Mouse (Mus musculus): ENCODE data around the gene Ddn.
A peak's percentile ranks its signal among the peaks of the same experiment; 100 is the strongest.

Ddn gene

DNA sequence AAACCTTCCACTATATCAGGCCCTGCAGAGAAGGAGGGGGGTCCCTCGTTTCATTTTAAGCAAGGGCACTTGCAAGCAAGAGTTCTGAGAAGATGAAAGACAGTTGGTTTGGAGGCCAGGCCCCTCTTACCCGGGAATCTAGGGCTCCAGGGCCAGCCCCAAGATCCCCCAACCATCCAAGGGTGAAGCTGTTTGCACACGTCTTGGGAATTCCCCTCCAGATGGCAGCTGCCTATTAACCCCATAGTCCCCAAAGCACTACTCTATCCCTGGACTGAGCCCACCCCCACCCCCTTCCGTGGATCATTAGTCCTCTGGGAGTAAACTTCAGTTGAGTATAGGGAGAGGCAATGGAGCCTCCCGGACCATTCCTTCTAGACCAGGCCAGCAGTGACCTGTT, 33.8 kb downstream of the Ddn start:
- DNase-seq (ENCODE audit: low spot score in 2 of 2): no peak

DNA sequence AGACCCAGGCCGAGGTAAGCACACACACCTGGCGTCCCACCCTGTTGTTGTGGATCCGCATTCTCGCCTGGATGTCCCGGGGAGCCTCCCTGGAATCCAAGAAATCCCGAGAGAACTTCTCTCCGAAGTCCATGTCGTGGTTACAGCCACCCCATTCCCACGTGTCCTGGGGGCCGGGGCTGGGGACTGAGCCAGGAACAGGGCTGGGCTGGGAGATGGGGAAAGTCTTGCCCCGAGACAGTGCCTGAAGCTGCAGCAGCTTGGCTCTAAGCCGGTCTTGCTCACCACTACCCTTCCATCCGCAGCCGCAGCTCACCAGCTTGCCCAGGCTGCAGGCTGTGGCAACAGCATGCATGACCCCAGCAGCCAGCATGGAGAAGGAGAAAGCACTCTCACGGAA, 35.2 kb downstream of the Ddn start:
- no peak for DNase-seq (ENCODE audit: low spot score in 2 of 2)

- DNase-seq (ENCODE audit: low spot score in 2 of 2): no peak
Observed at GRCm38 (mm10) chr15:98772511-98773211, 36.6 kb downstream of the Ddn start.

DNA sequence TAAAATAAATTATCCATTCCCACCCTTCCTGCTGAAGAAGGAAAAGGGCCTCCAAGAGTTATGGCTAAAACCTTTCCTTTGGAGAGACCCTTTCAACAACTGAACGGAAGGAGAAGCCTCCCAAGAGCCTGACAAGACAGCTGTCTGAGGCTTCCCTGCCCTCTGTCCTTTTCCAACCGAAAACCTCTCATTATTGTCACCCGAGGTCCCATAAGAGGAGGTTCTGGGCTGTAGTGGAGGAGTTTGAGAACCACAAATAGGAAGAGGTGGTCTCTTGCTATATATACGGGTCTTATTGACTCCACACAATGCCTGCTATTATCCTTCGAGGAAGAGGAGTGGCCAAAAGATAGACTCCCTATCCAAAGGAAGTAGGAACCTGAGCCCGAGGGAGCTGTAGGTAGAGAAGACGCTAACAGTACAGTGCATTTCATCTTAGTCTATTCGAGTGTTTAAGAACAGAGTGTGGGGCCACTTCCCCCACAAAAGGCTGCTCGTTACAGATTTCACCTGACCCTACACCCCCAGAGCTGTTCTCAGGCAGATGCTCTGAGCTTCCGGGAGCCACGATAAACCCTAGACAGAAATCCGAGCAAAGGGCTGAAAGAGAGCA, 37.4 kb downstream of the Ddn start:
- DNase-seq (ENCODE audit: low spot score in 2 of 2): no peak

DNA sequence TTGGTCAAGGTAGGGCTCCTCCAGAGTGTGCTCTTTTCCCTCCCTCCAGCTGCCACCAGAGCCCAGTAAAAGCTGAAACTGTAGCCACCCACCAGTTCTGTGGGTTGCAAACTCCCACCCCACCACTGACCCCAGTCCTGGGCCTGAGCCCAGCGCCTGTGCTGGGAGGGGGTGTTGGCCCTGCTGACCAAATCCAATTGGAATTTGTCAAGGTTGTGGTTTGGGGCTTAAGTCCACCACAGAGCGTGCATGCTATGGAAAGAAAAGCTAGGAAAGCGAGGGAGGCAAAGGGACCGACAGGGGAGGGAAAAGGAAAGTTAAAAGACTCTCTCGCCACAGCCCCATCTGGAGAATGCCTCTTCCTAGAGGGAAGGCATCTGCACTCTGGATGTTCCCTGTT, 41.0 kb downstream of the Ddn start:
- DNase-seq (ENCODE audit: low spot score in 2 of 2): no peak

GRCm38 (mm10) chr15:98765929-98766328, 43.4 kb downstream of the Ddn start:
- DNase-seq (ENCODE audit: low spot score in 2 of 2): no peak

- peak; percentile 93 to 98 for DNase-seq (ENCODE audit: low spot score in 2 of 2)
Observed at GRCm38 (mm10) chr15:98762670-98763529, 46.4 kb downstream of the Ddn start, which contains the start of gene Arf3. Arf3 (minus strand) TSS chr15:98763214.

- DNase-seq (ENCODE audit: low spot score in 2 of 2): peak; percentile 81 to 83
Observed at GRCm38 (mm10) chr15:98762201-98762621, 47.1 kb downstream of the Ddn start.

DNA sequence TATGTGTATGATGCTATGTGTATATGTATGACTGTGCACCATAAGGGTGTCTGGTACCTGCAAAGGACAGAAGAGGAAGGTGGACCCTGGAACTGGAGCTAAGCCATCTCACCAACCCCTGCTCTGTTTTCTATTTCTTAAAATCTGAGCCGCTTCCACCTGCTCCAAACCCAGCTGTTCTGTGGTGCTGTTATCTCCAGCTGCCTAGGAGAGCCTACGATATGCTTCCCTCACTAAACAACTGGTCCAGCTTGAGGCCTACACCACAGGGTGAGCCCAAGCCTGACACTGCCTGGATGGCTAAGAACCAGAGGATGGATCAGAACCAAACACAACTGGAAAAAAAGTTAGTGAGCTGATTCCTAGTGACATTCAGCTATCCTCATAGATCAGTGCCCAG, 55.2 kb downstream of the Ddn start:
- no peak for DNase-seq (ENCODE audit: low spot score in 2 of 2)
